Mouse (Mus musculus): ENCODE results near the gene A230050P20Rik.

Gene A230050P20Rik

DNA sequence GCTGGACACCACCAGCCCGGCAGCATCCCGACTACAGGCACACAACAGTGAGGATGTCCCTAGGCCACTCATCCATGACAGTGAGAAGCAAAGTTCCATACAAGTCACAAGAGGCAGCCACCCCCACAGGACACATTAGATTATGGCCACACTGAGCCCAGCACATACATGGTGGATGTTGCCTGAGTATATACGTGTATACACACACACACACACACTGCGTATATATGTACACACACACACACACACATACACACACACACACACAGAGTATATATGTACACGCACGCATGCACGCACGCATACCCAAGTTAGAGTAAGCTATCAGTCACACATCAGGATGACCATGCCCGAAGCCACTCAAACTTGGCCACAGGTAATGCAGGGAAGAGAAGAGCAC, 26.9 kb downstream of the A230050P20Rik start:
- no peak for DNase-seq (ENCODE audit: low spot score in 2 of 2)

DNA sequence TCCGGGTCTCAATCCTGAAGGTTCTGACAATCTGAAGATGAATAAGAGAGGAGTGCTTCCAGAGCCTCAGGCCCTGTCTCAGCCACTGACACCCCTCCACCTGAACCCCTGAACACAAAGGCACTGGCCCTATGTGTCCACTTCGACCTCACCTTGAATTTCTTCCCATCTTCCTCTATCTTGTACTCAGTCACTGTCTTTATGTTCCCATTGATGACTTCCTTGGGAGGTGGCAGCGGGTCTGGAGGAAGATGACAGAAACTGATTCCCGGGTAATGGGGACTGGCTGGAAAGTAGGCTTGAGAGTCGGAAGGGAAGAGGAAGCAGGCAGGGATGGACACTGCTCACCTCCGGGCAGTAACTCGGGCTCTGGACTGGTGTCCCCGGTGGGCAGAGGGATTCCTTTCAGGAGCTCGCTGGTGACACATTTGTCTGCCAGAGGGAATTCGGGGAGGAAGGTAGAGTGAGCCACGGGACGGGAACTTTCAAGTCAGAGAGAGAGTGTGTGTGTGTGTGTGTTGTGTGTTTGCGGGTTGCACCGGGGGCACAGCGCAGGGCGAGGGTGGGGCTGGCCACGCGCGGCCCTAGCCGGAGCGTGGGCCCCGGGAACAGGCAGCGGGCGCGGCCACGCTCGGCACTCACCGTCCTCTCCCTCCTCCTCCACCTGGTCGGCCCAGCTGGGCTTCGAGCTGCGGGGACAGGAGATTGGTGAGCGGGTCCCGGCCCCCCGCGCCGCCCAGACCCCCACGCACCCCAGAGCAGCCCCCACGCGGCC, 29.5 kb downstream of the A230050P20Rik start:
- no peak for DNase-seq (ENCODE audit: low spot score in 2 of 2)

DNA sequence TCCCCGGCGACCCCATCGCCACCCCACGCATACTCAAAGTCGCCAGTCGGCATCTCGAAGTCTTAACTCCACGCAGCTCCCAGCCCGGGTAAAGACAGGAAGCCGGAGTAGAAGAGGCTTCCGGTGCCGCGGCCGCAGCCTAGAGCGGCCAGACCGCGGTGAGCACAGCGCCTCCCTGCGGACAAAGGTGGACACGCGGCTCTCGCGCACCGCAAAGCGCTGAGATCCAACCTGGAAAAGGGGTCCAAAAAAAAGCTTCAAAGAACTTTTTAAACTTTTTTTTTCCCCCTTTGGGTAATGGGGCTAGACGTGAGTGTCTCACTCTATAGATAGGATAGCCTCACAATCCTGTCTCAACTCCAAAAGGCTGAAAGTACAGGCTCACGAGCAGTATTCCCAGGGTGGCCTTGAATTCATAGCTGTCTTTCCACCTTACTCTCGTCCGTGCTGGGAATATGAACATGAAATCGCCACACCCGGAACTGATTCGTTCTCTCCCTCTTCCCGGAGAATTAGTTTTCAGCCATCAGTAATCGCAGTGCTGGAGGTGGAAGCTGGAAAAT, 30.1 kb downstream of the A230050P20Rik start, which contains the start of gene Eif3g:
Eif3g (minus strand) TSS at position 113 of the 563 bp plus-strand sequence.
- DNase-seq (ENCODE audit: low spot score in 2 of 2) = peak; percentile 83 to 90

DNA sequence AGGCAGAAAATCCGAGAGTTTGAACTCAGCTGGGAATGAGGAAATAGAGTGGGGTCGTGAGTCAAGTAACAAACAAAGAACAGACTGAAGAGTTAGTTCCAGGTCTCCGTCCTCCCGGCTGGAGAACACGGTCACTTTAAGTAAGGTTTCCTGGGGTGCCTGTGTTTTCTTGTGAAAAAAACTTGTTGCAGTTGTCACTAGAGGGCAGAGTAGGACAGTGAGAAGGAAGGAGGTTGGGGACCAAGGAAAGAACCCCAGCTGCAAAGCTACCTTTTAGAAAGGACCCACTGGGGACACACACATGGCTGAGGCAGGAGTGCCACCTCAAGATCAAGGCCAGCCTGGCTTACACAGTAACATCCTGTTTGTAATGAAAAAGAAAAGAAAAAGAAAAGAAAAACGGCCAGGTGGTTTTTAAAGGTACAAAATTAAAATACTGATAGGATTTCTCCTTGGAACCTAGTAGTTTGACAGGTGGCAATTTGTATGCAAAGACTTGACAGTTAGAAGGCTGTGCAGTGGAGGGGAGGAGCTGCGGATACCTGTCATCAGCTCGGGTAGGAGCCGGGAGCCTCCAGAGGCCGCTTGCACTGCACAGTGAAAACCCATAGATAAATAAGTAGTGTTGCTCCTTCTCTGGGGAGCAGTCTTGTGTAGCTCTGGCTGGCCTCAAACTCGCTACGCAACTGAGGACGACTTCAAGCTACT, 33.2 kb downstream of the A230050P20Rik start:
- DNase-seq (ENCODE audit: low spot score in 2 of 2) = peak in 1 of 2 experiments; percentile 34

DNA sequence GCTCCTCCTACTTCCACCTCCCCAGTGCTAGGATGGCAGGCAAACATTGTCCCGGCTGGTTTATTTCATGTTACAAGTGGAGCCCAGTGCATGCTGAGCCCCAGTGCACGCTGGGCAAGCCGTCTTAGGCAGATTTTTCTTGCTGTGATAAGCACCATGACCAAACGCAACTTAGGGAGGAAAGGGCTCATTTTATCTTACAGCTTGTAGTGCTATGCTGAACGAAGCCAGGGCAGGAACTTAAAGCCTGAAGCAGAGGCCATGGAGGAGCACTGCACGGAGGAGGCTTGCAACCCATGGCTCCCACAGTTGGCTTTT, 33.7 kb downstream of the A230050P20Rik start:
- DNase-seq (ENCODE audit: low spot score in 2 of 2) = no peak

DNA sequence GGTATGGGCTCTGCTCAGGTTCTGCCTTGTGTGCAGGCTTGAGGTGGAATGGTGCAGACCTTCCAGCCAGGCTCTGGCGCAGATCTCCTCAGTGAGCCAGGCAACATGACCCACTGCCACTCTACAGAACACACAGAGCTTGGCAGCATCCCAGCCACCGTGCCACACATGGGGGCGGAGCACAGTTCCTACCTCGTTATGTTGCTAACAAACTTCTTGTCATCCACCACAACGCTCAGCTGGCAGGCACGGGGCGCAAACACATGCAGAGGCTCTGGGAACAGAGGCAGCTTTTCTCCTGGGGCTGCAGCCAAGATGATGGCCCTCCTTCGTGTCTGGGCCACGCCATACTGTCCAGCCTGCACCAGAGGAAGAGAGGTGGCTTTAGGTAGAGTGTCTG, 41.5 kb downstream of the A230050P20Rik start:
- DNase-seq (ENCODE audit: low spot score in 2 of 2) = no peak

DNA sequence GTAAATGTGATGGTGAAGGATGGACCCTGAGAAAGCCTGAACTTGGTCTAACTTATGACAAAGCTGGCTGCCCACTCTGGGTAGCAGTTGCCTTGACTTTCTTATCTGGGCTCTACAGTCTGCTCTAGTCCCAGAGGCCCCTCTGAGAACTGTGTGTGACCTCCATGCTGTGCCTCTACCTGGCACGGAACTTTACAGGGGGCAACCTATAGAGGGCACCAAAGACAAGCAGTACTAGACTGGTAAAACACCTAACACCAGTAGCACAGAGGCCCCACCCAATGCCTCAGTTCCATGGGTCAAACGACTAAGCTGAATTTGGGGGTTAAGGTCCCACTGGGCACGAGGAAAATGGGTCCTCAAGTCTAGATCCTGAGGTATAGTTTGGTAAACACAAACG, 47.7 kb downstream of the A230050P20Rik start:
- DNase-seq (ENCODE audit: low spot score in 2 of 2) = peak in 1 of 2 experiments; percentile 50

DNA sequence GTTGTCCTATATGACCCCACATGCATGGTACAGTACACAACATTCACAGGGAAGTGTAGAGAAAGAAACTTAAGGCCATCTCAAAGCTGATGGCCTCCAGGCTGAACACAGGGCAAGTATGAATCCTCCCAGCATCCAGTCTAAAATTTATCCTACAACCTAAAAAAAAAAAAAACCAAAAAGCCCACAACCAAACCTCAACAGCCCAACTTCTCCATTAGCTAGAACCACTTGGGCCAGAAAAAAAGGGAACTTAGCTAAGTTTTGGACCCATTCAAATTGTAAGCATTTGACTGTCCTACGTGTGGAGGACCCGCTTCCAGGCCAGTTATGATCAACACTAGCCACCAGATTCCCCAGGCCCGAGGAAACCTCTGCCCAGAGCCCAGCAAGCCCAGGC, 54.8 kb downstream of the A230050P20Rik start:
- no peak for DNase-seq (ENCODE audit: low spot score in 2 of 2)

Data from spleen, postnatal 10 days (tissue).